Mouse (Mus musculus): ENCODE results near the gene Cib2. TPM values are rescaled to one million over a fixed set of nuclear protein-coding genes. Genes with fewer than 3 reads are reported as not detected.

Cib2 gene
- total RNA-seq, 2 experiments from 2014 or later, result 23.6 to 23.9 TPM

Other genes starting within 250 kb of the Cib2 start
- 1 to 10 TPM; 5.5 to 7.0 TPM for gene Dmxl2, start 58.6 kb downstream of the Cib2 start, total RNA-seq (2021)
- not detected for gene Sh2d7, start 21.2 kb downstream of the Cib2 start, total RNA-seq (2021)
- 100 to 1,000 TPM; 320 to 400 TPM for gene Idh3a, start 26.1 kb upstream of the Cib2 start, total RNA-seq (2021)
- under 1 TPM; 0.93 to 0.96 TPM for gene Acsbg1, start 101.7 kb upstream of the Cib2 start, total RNA-seq (2021)
- 10 to 100 TPM; 42.3 to 48.3 TPM for gene Dnaja4, start 138.7 kb upstream of the Cib2 start, total RNA-seq (2021)
- gene Wdr61, start 174.3 kb upstream of the Cib2 start, total RNA-seq (2021), result 10 to 100 TPM; 27.6 to 32.0 TPM
- gene Crabp1, start 204.5 kb upstream of the Cib2 start, total RNA-seq (2021), result 1 to 10 TPM; 2.6 to 4.3 TPM

Measured in gastrocnemius, postnatal 10 days (tissue).